Mouse (Mus musculus) Muller cell, postnatal 12 days (primary cell): ENCODE results near the gene Itga1.

Experiments used
- DNase-seq: peaks from one replicate; pipeline ENCODE4 v3.0.0-alpha.2; 2015; ENCODE audit errors: inconsistent ontology term

Itga1 gene

DNA sequence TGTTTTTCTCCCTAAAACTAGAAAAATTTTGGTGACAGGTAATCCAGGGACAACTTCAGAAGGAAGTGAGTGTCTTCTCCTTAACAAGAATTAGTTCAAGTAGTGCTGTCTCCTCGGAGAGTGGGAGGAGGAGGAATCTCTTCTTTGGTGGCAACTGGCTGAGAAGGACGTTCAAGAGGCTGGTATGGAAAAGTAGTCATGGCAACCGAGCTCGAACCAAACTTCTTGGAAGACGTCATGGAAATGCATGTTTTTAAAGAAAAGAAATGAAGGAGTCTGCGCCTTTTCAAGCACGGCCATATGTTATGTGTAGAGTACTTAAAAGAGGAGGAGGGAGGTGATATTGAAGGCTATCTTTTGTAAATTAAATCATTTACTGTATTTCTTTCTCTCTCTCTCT is 49.2 kb downstream of the Itga1 start:
- no peak for DNase-seq

- no peak for DNase-seq
Measured at GRCm38 (mm10) chr13:115050660-115051559, 50.9 kb downstream of the Itga1 start.

- no peak for DNase-seq
Measured at GRCm38 (mm10) chr13:115042652-115043051, 59.1 kb downstream of the Itga1 start.

DNA sequence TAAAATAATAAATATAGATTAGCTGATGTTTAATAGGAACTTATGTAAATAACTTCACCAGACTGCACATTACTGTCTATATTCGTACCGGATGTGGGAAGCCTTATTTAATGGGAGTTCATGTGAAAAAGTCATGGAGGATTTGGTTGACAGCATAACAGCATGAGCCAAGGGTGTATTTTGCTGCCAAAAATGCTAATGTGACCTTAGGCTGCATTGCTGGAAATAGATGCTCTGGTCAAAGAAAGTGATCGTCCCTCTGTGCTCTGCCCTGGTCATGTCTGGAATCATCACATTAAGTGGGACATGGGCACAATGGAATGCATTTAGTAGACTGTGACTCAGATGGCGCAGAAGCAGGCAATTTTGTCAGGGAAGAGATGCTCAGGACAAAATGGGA is 64.5 kb downstream of the Itga1 start:
- DNase-seq: peak; percentile 93

DNA sequence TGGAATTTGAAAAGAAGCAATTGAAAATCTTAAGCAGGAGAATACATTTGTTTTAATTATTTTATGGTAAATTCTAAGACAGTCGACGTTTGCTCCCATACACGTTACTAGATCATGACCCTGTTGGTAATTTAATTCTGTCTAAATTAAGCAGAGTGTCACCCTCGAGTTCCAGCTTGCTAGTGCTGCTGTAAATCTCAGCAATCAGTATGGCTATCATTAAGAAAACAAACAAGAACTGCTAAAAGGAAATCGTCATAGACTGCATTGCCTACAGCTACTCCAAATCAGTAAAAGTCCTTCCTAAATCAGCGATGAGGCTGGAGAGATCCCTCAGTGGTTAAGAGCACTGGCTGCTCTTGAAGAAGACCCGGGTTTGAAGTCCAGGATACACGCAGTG is 66.4 kb downstream of the Itga1 start:
- no peak for DNase-seq

- DNase-seq: peak; percentile 52
Measured at GRCm38 (mm10) chr13:115033135-115033534, 68.6 kb downstream of the Itga1 start.

DNA sequence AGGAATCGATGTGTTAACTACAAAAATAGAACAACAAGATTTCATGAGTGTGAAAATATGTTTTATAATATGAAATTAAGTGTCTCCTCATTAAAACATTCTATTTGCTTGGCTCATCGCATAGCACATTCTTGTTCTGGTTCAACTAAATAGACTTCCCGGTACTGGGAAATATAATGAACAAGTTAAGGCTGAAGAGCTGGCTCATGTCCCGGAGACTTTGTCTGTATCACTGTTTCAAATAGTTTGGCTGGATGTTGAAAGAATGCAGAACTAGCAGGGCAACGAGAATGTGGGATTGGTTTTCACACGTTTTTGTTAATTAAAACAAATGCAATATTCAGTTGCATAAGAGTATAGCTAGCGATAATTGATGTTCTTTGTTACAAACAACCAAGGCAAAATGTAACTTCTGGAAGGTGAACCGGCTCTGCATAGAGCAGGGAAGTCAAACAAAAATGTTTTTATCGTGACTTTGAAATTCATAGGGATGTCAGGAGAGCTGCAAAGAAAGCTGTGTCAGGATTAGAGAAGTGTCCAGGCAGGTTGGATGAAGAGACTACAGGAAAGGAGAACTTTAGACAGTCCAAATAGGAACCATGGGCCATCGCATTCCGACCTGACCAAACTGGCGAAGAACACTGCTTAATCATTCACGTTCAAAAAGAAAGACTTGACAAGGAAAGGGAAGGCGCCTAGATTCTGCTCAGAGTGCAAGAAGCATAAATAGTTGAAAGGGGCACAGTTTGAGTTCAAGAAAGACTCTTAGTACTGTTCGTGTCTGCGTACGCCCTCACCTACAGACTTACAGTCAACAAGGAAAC is 70.4 kb downstream of the Itga1 start:
- DNase-seq: peak; percentile 92

GRCm38 (mm10) chr13:115025394-115025793 is 76.4 kb downstream of the Itga1 start:
- no peak for DNase-seq

- DNase-seq: no peak
Measured at GRCm38 (mm10) chr13:115022117-115022787, 79.5 kb downstream of the Itga1 start.

GRCm38 (mm10) chr13:115021411-115021810 is 80.4 kb downstream of the Itga1 start:
- DNase-seq: no peak

GRCm38 (mm10) chr13:115020727-115021126 is 81.0 kb downstream of the Itga1 start:
- no peak for DNase-seq

DNA sequence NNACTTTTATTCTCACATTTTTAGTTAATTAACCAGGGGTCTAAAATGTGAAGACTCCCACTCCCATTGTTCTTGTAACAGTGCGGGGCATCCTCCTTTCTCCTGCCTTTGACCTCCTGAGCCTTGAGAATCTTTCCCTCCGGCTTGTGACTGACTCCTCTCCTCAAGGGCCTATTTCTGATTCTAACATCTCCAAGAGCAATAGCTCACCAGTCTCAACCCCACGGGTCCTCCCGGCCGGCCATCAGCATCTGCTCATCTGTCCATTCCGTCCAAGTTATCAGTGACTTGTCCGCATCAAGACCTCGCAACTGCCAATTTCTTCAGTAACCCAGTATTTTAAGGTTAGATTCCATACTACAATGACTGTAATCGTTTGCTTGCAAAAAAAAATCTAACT is 84.2 kb downstream of the Itga1 start:
- DNase-seq: no peak

DNA sequence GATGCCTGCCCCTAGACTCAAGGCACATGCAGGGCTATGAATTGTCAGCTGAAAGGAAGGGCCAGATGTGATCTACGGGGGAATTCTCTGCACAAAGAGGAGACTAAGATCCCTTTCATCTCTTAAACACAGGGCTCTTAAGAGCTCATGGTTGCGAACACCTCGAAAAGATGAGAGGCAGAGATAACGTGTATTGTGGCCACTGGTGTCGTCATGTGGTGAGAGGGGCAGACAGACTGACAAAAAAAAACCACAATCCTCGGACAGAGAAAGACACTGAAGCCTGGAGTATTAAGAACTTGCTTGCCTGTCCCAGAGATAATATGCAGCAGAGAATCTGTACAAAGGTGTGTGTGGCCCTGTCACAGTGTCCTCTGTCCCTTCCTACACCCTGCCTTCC is 90.2 kb downstream of the Itga1 start:
- DNase-seq: no peak

GRCm38 (mm10) chr13:115006213-115006835 is 95.4 kb downstream of the Itga1 start:
- peak; percentile 26 for DNase-seq

DNA sequence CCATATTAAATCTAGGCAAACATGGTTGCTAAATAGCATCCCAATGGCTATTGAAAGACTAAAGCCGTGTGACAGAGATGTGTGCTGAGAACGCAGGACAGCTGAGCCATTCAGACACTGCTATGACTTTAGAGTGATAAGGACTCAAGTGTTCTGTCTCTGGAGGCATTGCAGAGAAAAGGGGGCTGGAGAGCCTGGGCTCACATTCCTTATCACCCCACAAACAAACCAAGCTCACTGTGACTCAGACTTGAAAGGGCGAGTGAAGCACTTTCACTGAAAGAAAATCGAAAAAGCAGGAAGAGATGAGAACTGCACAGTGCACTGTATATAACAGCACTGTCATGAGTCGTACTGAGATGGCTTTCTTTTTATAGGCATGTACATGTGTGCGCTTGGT is 96.4 kb downstream of the Itga1 start:
- DNase-seq: no peak

GRCm38 (mm10) chr13:115003444-115004053 is 98.2 kb downstream of the Itga1 start:
- no peak for DNase-seq

GRCm38 (mm10) chr13:115002837-115003236 is 98.9 kb downstream of the Itga1 start:
- DNase-seq: no peak

- DNase-seq: no peak
Measured at GRCm38 (mm10) chr13:115002155-115002554, 99.6 kb downstream of the Itga1 start.

DNA sequence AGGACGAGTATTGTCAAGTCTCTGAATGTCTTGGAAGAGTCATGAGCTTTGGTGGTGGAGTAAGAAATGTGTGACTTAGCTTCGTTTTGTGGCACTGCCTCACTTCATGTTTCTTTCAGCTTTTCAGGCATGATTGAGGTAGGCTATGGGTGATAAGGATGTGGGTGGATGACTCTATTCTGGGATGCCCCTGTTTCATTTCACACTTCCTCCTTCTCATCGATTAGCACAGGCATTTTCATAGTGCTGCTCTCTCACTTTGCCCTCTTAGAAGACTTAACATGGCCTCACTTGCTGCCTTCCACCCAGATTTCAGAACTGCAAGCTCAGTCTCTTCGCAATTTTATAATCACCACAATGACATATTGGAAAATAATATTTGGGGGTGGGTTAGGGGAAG is 102.2 kb downstream of the Itga1 start:
- no peak for DNase-seq

GRCm38 (mm10) chr13:114998100-114998499 is 103.7 kb downstream of the Itga1 start:
- no peak for DNase-seq
